Mouse (Mus musculus) brain, embryonic 18.5 days (tissue): ENCODE results near the gene Atxn1.

Experiments used
- DNase-seq: peaks from one replicate; pipeline ENCODE4 v3.0.0-alpha.2; 2012; ENCODE audit warnings: low read depth, low spot score

Gene Atxn1

GRCm38 (mm10) chr13:45863779-45864178 lies 101.0 kb downstream of the Atxn1 start:
- no peak for DNase-seq

- DNase-seq: no peak
Measured at GRCm38 (mm10) chr13:45861885-45862605, 102.8 kb downstream of the Atxn1 start.

GRCm38 (mm10) chr13:45861098-45861580 lies 103.7 kb downstream of the Atxn1 start:
- no peak for DNase-seq

GRCm38 (mm10) chr13:45859081-45859709 lies 105.6 kb downstream of the Atxn1 start:
- no peak for DNase-seq

- DNase-seq: no peak
Measured at GRCm38 (mm10) chr13:45857416-45857815, 107.4 kb downstream of the Atxn1 start.

- no peak for DNase-seq
Measured at GRCm38 (mm10) chr13:45854531-45854930, 110.3 kb downstream of the Atxn1 start.

- DNase-seq: no peak
Measured at GRCm38 (mm10) chr13:45853691-45854090, 111.1 kb downstream of the Atxn1 start.

- DNase-seq: no peak
Measured at GRCm38 (mm10) chr13:45852288-45852687, 112.5 kb downstream of the Atxn1 start.

- no peak for DNase-seq
Measured at GRCm38 (mm10) chr13:45851746-45852145, 113.1 kb downstream of the Atxn1 start.

- DNase-seq: no peak
Measured at GRCm38 (mm10) chr13:45851156-45851555, 113.7 kb downstream of the Atxn1 start.

GRCm38 (mm10) chr13:45850181-45850974 lies 114.4 kb downstream of the Atxn1 start:
- DNase-seq: no peak

- DNase-seq: no peak
Measured at GRCm38 (mm10) chr13:45849145-45850023, 115.4 kb downstream of the Atxn1 start.

- no peak for DNase-seq
Measured at GRCm38 (mm10) chr13:45842511-45843055, 122.2 kb downstream of the Atxn1 start.

GRCm38 (mm10) chr13:45839901-45840300 lies 124.9 kb downstream of the Atxn1 start:
- DNase-seq: no peak

GRCm38 (mm10) chr13:45837609-45838220 lies 127.1 kb downstream of the Atxn1 start:
- DNase-seq: no peak

GRCm38 (mm10) chr13:45836377-45837054 lies 128.3 kb downstream of the Atxn1 start:
- no peak for DNase-seq

- no peak for DNase-seq
Measured at GRCm38 (mm10) chr13:45834300-45834699, 130.5 kb downstream of the Atxn1 start.

- no peak for DNase-seq
Measured at GRCm38 (mm10) chr13:45832695-45833350, 132.0 kb downstream of the Atxn1 start.

- no peak for DNase-seq
Measured at GRCm38 (mm10) chr13:45829341-45829936, 135.4 kb downstream of the Atxn1 start.
